Mouse (Mus musculus): ENCODE data around the gene Adgrg1. TPM values are rescaled to one million over a fixed set of nuclear protein-coding genes. Genes with fewer than 3 reads are reported as not detected.

Gene Adgrg1
- polyA plus RNA-seq, 1 experiment = 124 TPM

DNA sequence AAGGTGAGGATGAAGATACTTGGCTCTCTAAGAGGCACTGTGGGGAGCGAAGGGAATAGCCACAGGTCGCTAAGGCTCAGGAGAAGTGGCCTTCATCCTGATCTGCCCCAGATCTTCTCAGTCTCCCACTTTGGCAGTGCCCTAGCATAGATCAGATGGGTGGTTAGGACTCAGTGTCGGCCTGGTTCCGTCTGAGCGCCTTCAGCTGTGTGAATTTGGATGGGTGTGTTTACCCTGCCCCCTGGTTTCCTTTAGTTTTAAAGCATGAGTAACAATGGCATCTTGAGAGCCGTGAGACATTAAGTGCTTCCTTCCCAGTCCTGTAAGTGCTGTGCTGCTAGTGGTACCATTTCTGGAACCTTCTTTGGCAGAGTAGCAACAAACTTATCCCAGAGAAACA lies 14.1 kb downstream of the Adgrg1 start:
- no peak for TF ChIP-seq GATA1 (IDR thresholded peaks at IDR 0.05; ENCODE audit: low read length)

GRCm38 (mm10) chr8:94989711-94990110 lies 15.2 kb downstream of the Adgrg1 start:
- TF ChIP-seq GATA1 (IDR thresholded peaks at IDR 0.05; ENCODE audit: low read length) = no peak

GRCm38 (mm10) chr8:94990598-94991453 lies 16.3 kb downstream of the Adgrg1 start:
- no peak for TF ChIP-seq GATA1 (IDR thresholded peaks at IDR 0.05; ENCODE audit: low read length)

GRCm38 (mm10) chr8:94991454-94991994 lies 17.0 kb downstream of the Adgrg1 start:
- TF ChIP-seq GATA1 (IDR thresholded peaks at IDR 0.05; ENCODE audit: low read length) = no peak

- TF ChIP-seq GATA1 (IDR thresholded peaks at IDR 0.05; ENCODE audit: low read length) = no peak
Measured at GRCm38 (mm10) chr8:94992010-94992409, 17.5 kb downstream of the Adgrg1 start.

DNA sequence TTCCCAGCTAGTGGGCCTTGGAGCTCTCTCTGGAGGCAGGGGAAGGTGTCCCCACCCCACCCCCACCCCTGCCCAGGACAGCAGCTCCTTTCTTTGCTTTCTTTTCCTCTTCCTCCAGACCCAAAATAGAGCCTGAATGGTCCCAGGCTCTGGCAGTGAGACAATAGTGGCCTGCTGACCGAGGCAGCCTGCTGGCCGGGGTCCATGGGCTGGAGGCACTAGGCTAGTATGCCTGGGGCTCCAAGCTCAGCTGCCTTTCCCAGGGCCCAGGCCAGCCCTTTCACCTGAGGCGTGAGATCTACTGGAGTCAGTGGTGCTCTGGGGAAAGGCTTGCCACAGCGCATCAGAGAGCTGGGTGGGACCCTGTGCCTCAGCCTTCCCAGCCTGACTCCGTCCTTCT lies 18.0 kb downstream of the Adgrg1 start:
- TF ChIP-seq GATA1 (IDR thresholded peaks at IDR 0.05; ENCODE audit: low read length) = no peak

GRCm38 (mm10) chr8:94992996-94993724 lies 18.6 kb downstream of the Adgrg1 start:
- no peak for TF ChIP-seq GATA1 (IDR thresholded peaks at IDR 0.05; ENCODE audit: low read length)

DNA sequence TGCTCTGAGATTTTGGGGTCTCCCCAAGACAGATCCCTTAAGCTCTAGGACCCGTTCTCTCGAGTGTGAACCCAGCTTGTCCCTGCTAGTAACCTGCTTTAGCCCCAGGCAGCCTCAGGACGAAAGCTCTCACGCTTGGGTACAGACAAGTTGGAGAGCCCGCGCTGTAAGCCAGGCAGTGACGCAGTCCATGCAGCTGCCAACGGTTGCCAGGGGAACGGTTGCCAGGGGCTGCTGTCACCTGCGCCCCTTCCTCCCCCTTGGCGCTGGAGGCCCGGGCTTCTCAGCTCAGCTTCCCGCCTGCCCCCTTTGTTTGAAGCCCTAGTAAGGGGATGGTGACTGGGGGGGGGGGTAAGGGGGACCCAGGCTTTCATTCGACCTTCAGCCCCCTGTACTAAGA lies 19.5 kb downstream of the Adgrg1 start:
- TF ChIP-seq GATA1 (IDR thresholded peaks at IDR 0.05; ENCODE audit: low read length) = no peak

DNA sequence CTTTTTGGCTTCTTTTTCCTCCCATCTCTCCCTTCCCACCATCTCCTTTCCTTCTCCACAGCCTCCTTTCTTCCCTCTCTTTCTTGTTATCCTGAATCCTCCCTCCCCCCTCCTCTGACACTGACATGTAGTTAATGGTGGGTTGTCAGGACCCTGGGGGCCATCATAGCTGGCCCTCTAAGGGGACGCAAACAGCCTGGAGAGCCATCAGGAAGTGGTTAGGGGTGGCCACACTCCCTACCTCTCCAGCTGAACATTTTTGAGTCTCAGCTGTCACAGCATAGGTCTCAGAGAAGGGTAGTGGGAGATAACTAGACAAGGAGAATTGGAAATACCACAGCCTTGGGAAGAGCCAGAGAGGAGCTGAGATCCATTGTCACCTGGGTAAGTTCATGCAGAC lies 20.0 kb downstream of the Adgrg1 start:
- no peak for TF ChIP-seq GATA1 (IDR thresholded peaks at IDR 0.05; ENCODE audit: low read length)

- no peak for TF ChIP-seq GATA1 (IDR thresholded peaks at IDR 0.05; ENCODE audit: low read length)
Measured at GRCm38 (mm10) chr8:94995336-94995893, 20.9 kb downstream of the Adgrg1 start.

DNA sequence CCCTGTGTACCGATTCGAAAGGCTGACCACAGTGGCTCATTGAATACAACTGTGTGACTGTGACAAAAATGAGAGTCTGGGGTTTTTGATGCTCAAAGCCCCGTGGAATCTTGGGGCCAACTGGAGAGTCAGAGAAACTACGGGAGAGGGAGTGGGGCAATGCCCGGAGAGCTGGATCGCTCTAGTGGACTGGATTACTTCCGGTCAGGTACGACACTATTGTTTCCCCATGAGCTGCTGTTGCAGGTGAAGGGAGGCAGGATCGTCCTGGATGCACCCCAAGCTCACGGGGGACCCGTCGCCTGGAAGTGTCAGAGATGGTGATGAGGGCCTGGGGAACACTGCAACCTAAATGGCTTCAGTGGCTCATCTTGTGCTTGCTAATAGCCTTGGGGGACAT lies 21.5 kb downstream of the Adgrg1 start:
- TF ChIP-seq GATA1 (IDR thresholded peaks at IDR 0.05; ENCODE audit: low read length) = no peak

DNA sequence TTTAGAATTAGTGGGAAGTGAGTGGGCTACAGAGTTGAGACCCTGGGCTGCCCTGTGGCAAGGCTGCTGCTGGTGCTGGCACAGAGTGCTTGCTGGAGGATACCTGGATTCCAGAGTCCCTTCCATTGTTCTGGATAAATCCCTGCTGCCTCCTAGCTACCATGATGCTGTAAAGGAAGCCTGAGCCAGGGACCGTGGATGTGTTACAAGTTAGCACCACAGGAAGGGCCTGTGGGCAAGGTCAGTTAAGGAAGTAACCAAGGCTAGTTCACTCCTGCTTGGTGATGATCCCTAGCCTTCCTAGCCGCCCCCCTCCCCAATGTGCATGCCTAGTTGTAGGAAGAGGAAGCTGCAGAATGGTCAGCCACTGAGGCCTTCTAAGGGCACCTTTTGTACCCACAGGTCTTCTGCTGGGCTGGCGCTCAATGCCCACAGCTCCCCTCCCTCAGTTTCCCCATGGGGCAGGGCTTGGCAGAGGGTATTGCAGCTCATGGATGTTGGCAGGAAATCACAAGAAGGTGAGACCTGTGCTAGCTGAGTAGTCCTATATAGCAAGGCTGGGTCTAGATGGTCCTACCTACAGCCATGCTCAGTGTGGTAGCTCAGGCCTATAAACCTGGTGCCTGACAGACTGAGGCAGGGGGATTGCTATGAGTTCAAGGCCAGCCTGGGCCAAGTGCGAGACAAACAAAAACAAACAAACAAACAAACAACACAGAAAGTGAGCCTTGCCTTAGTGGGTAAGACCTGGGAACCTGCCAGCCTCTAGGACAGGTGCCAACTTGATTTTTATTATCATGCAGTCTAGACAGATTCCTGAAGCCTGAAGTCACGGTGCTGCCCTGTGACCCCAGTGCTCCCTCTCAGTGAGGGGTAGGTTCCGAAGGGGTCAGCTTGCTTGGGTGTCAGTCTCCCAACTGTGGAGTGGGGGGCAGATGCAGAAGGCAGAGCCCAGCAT lies 22.6 kb downstream of the Adgrg1 start:
- no peak for TF ChIP-seq GATA1 (IDR thresholded peaks at IDR 0.05; ENCODE audit: low read length)

GRCm38 (mm10) chr8:94997857-94998243 lies 23.3 kb downstream of the Adgrg1 start:
- no peak for TF ChIP-seq GATA1 (IDR thresholded peaks at IDR 0.05; ENCODE audit: low read length)

- no peak for TF ChIP-seq GATA1 (IDR thresholded peaks at IDR 0.05; ENCODE audit: low read length)
Measured at GRCm38 (mm10) chr8:94998431-94998830, 23.9 kb downstream of the Adgrg1 start.

DNA sequence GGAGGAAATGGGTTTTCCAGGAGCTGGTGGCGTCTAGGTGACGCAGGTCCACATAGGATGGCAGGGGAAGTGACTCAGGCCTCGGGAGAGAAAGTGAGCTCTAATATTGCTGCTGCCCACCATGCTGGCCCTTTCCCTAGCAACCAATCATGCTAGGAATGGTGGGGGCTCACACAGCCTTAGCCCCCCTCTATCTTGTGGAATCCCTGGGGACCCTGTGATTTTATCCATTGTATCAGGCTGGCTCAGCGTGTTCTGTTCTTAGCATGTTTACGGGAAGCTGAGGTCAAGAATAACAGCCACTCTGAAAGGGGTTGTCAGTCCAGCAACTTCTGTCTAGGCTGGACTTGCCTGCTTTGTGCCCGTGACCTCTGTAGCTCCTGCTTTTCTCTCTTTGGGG lies 24.5 kb downstream of the Adgrg1 start:
- no peak for TF ChIP-seq GATA1 (IDR thresholded peaks at IDR 0.05; ENCODE audit: low read length)

Measured in G1E-ER4 (cell line).